Mouse (Mus musculus) lung, adult 2 months (tissue): ENCODE measurements around the gene Atp10a.

ENCODE experiments used
- CTCF ChIP-seq: fragments of 200-500 bp; IDR thresholded peaks from 2 replicates; pipeline ENCODE4 v1.5.1; 2011; ENCODE audit warnings: mild to moderate bottlenecking, low read length, control low read depth; ENCODE audit not compliant: insufficient read depth
- POLR2A ChIP-seq: fragments of 200-500 bp; IDR thresholded peaks from 2 replicates; pipeline ENCODE4 v1.6.1; 2011; ENCODE audit warnings: low read depth, mild to moderate bottlenecking, control low read depth, low read length, borderline replicate concordance; ENCODE audit errors: extremely low read depth

- no peak for TF ChIP-seq POLR2A
- no peak for TF ChIP-seq CTCF
Measured at GRCm38 (mm10) chr7:58749904-58750612, 94.1 kb downstream of the Atp10a start.
